ENCODE assay signal across 5 mouse cellular contexts in genomic region chr13:5185237-5185800, GRCm38 (mm10).
DNase-seq lines count a peak whose midpoint lies in the region; TF ChIP-seq lines count a peak whose summit lies in the region.
"Not testable (repeated sequence)": the region's sequence is repeated elsewhere in the genome, so short reads cannot be mapped to it uniquely, and the experiment has no call there.

No protein-coding gene starts in this region.

- TF ChIP-seq EP300 in ES-Bruce4 (IDR thresholded peaks at IDR 0.05; ENCODE audit: insufficient read depth, low read depth, low read length), result not testable (repeated sequence)

- DNase-seq in ES-CJ7 (ENCODE audit: low read depth, low spot score) (peak; percentile 53), ES-E14 (ENCODE audit: low read depth, low spot score) (peak; percentile 30), R1 (ENCODE audit: low read depth, low spot score) (peak; percentile 73), ZHBTc4 (ENCODE audit: low read depth, low spot score) (peak; percentile 50)

- H3K4me1 ChIP-seq in ES-Bruce4 (ENCODE audit: control insufficient read depth, insufficient read depth, low read length); ES-E14 (ENCODE audit: control insufficient read depth in 2 of 2, insufficient read depth in 2 of 2, low read length in 2 of 2, poor library complexity in 1 of 2): not testable (repeated sequence)

- H3K9me3 ChIP-seq in ES-Bruce4 (replicated peaks; ENCODE audit: control insufficient read depth, insufficient read depth, low read length, poor library complexity, severe bottlenecking); ES-E14 (ENCODE audit: control insufficient read depth, insufficient read depth, low read depth, low read length): not testable (repeated sequence)

- TF ChIP-seq POLR2A in ES-Bruce4 (IDR thresholded peaks at IDR 0.05; ENCODE audit: insufficient read depth, low read length), result not testable (repeated sequence)

- TF ChIP-seq CTCF in ES-Bruce4 (IDR thresholded peaks at IDR 0.05; ENCODE audit: low read depth, low read length), result not testable (repeated sequence)

- in situ Hi-C loops in ES-E14 (cut with MboI; ENCODE audit: low sequenced_read_pairs in 2 of 2, unreplicated experiment in 2 of 2), result not testable (repeated sequence)

- not testable (repeated sequence) for H3K4me3 ChIP-seq in ES-Bruce4 (ENCODE audit: low read depth, low read length); ES-E14 (ENCODE audit: insufficient read depth in 1 of 2, low read depth in 1 of 2, low read length in 2 of 2, poor library complexity in 1 of 2, severe bottlenecking in 1 of 2)

- H3K27me3 ChIP-seq in ES-Bruce4 (ENCODE audit: control insufficient read depth, insufficient read depth, low read length, poor library complexity, severe bottlenecking), result not testable (repeated sequence)

- H3K9ac ChIP-seq in ES-Bruce4 (ENCODE audit: low read depth, poor library complexity, severe bottlenecking); ES-E14 (ENCODE audit: insufficient read depth, low read depth, low read length, poor library complexity, severe bottlenecking): not testable (repeated sequence)

- H3K36me3 ChIP-seq in ES-Bruce4 (ENCODE audit: control insufficient read depth, insufficient read depth, low read length, poor library complexity, severe bottlenecking); ES-E14 (ENCODE audit: control insufficient read depth, insufficient read depth, low read length, poor library complexity, severe bottlenecking): not testable (repeated sequence)

- H3K27ac ChIP-seq in ES-Bruce4 (ENCODE audit: insufficient read depth, low read length), result peak overlapping the region; percentile 69; the same call in 1 of the 2 replicates
- not testable (repeated sequence) for H3K27ac ChIP-seq in ES-E14 (ENCODE audit: insufficient read depth, low read depth, low read length, poor library complexity, severe bottlenecking)
